Mouse (Mus musculus) brain, embryonic 14.5 days (tissue): ENCODE results near the gene Atg3.

Source experiments
- CTCF ChIP-seq: fragments of 200-500 bp; IDR thresholded peaks from 2 replicates; pipeline ENCODE4 v1.5.1; 2012; ENCODE audit warnings: inconsistent platforms, mild to moderate bottlenecking, moderate library complexity, borderline replicate concordance; ENCODE audit not compliant: insufficient read depth, insufficient read length; ENCODE audit errors: extremely low read depth
- POLR2A ChIP-seq: fragments of 200-500 bp; IDR thresholded peaks from 2 replicates; pipeline ENCODE4 v1.6.1; 2012; ENCODE audit warnings: mild to moderate bottlenecking, inconsistent platforms, borderline replicate concordance; ENCODE audit not compliant: poor library complexity, insufficient read depth, insufficient read length, severe bottlenecking; ENCODE audit errors: extremely low read depth

DNA sequence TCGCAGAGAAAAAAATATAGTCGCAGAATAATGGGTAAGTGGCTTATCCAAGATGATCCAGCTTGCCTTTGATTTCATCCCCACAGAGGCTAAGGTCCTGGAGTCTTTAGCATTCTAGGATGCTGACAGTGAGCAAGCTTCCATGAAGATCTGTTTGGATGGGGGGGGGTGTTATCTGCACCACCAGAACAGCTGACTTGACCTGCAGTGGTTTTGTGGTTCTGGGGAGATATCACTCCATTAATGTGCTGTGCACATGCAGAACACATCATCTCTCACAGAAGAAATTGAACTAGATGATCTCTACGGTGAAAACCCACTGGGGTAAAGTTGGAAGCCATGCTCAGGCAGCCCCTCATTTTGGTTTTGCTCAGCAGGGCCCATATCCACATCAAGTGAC lies 41.4 kb upstream of the Atg3 start:
- TF ChIP-seq CTCF: no peak
- TF ChIP-seq POLR2A: no peak
